Mouse (Mus musculus): ENCODE measurements at regions not wholly inside any gene's neighbourhood (a gene's known extent, or its start where the extent isn't known, plus 50 kb on each side); places are given as distances from the start of the nearest gene placed in this dataset.

GRCm38 (mm10) chr6:117390233-117390848 lies 222.0 kb downstream of the Cxcl12 start:
- Histone ChIP-seq H3K79me2 (ENCODE audit: control insufficient read depth, insufficient read depth, low read length, poor library complexity) (no peaks in the 10 kb centered on the region), H3K9me3 (replicated peaks; ENCODE audit: insufficient read depth, low read length) (no peaks in the 10 kb centered on the region), H3K4me3 (ENCODE audit: control insufficient read depth in 1 of 2, insufficient read depth in 1 of 2, low read depth in 2 of 2, low read length in 2 of 2) (no peak overlapping the region), H3K27me3 (ENCODE audit: control insufficient read depth in 1 of 2, insufficient read depth in 2 of 2, low read length in 2 of 2) (no peaks in the 10 kb centered on the region), H3K9ac (ENCODE audit: control insufficient read depth, low read depth, low read length, poor library complexity, severe bottlenecking) (no peak overlapping the region), H3K27ac (ENCODE audit: control insufficient read depth, low read depth, low read length) (no peak overlapping the region), H3K36me3 (ENCODE audit: control insufficient read depth in 1 of 2, insufficient read depth in 2 of 2, low read length in 2 of 2) (no peaks in the 10 kb centered on the region), H3K4me1 (ENCODE audit: control insufficient read depth in 1 of 2, insufficient read depth in 2 of 2, low read length in 2 of 2) (no peaks in the 10 kb centered on the region)
- no peak for DNase-seq (ENCODE audit: low read depth, low spot score)
- no peak for TF ChIP-seq ZMIZ1 (IDR thresholded peaks at IDR 0.05; ENCODE audit: low read depth, low read length)
- no peak for TF ChIP-seq ETS1 (IDR thresholded peaks at IDR 0.05; ENCODE audit: low read depth, low read length)
- TF ChIP-seq ELF1 (IDR thresholded peaks at IDR 0.05; ENCODE audit: low read depth, low read length): no peak
- TF ChIP-seq RCOR1 (IDR thresholded peaks at IDR 0.05; ENCODE audit: low read depth, low read length): no peak

GRCm38 (mm10) chr6:117393480-117393879 lies 225.1 kb downstream of the Cxcl12 start:
- H3K4me1 ChIP-seq (ENCODE audit: control insufficient read depth in 1 of 2, insufficient read depth in 2 of 2, low read length in 2 of 2): no peaks in the 10 kb centered on the region
- H3K9ac ChIP-seq (ENCODE audit: control insufficient read depth, low read depth, low read length, poor library complexity, severe bottlenecking): no peak overlapping the region
- H3K79me2 ChIP-seq (ENCODE audit: control insufficient read depth, insufficient read depth, low read length, poor library complexity): no peaks in the 10 kb centered on the region
- no peak for TF ChIP-seq UBTF (IDR thresholded peaks at IDR 0.05; ENCODE audit: borderline replicate concordance, insufficient read depth, low read depth, low read length)
- TF ChIP-seq ZKSCAN1 (IDR thresholded peaks at IDR 0.05; ENCODE audit: low read depth, low read length): no peak
- TF ChIP-seq CHD2 (IDR thresholded peaks at IDR 0.05; ENCODE audit: low read length): no peak
- no peak for TF ChIP-seq USF1 (IDR thresholded peaks at IDR 0.05; ENCODE audit: low read depth, low read length)
- TF ChIP-seq ZC3H11A (IDR thresholded peaks at IDR 0.05; ENCODE audit: low read depth, low read length): no peak
- no peak for TF ChIP-seq HCFC1 (IDR thresholded peaks at IDR 0.05; ENCODE audit: low read depth, low read length)
- no peak for TF ChIP-seq KAT2A (conservative IDR thresholded peaks at IDR 0.05; ENCODE audit: low read depth, low read length)
- no peak for TF ChIP-seq RCOR1 (IDR thresholded peaks at IDR 0.05; ENCODE audit: low read depth, low read length)
- no peak for TF ChIP-seq SIN3A (IDR thresholded peaks at IDR 0.05; ENCODE audit: low read length)
- TF ChIP-seq ZNF384 (IDR thresholded peaks at IDR 0.05; ENCODE audit: low read depth, low read length): no peak
- no peak for TF ChIP-seq MAZ (IDR thresholded peaks at IDR 0.05; ENCODE audit: low read depth, low read length)
- TF ChIP-seq CTCF (IDR thresholded peaks at IDR 0.05 in 2 of 3, conservative IDR thresholded peaks at IDR 0.05 in 1 of 3; ENCODE audit: control insufficient read depth in 1 of 3, insufficient read depth in 1 of 3, low read depth in 2 of 3, low read length in 3 of 3, poor library complexity in 1 of 3, severe bottlenecking in 1 of 3): no peak
- TF ChIP-seq MEF2A (IDR thresholded peaks at IDR 0.05; ENCODE audit: extremely low read depth, insufficient replicate concordance, low read depth, low read length, poor library complexity, severe bottlenecking): no peak
- DNase-seq (ENCODE audit: low read depth, low spot score): no peak
- no peaks in the 10 kb centered on the region for H3K36me3 ChIP-seq (ENCODE audit: control insufficient read depth in 1 of 2, insufficient read depth in 2 of 2, low read length in 2 of 2)
- H3K27ac ChIP-seq (ENCODE audit: control insufficient read depth, low read depth, low read length): no peak overlapping the region
- H3K27me3 ChIP-seq (ENCODE audit: control insufficient read depth in 1 of 2, insufficient read depth in 2 of 2, low read length in 2 of 2): no peaks in the 10 kb centered on the region
- H3K4me3 ChIP-seq (ENCODE audit: control insufficient read depth in 1 of 2, insufficient read depth in 1 of 2, low read depth in 2 of 2, low read length in 2 of 2): no peak overlapping the region
- H3K9me3 ChIP-seq (replicated peaks; ENCODE audit: insufficient read depth, low read length): no peaks in the 10 kb centered on the region
